ENCODE assay signal across 11 mouse cellular contexts in the genomic region with DNA sequence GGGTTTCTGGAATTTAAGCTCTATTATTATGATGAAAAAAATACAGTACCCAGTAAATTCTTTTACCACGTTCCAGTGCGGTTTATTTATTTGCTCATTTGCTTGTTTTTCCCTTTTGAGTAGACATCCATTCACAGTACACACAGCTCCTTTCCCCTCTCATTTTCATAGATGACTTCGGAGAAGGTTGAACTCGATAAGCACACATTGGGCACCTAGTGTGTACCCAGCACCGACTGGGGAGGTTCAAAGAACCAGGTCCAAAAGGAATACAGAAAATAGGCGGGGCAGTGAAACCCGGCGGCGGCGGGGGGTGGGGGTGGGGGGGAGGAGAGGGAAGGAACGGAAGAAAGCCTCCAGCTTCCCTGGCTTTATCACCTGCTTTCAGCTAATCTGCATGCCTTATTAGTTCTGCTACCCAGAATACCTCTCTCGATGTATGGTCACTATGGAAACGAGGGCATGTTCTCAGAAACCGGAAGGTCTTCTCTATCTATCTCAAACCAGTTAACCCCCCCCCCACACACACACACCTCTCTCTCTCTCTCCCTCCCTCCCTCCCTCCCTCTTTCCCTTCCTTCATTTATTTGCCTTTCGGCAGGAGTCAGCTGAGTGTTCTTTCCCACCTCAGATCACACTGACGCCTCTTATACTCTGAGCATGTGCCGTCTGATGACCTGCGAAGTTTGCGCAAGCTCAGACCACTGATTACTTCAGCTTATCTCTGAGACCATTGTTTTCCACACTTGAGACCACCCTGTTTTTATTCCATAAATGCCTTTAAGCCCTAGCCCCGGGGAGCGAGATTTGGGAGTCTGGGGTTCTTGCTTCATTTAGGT. TPM values are rescaled to one million over a fixed set of nuclear protein-coding genes. Genes with fewer than 3 reads are reported as not detected.
DNase-seq lines count a peak whose midpoint lies in the region; ATAC-seq and TF ChIP-seq lines count a peak whose summit lies in the region.
"Had no signal": no experiment of that assay in that cellular context is flagged by ENCODE, and none has a peak within 500 bp of the region (broad histone marks: within the 10 kb centered on the region; RNA-seq: fewer than 3 reads in every experiment).

No protein-coding gene starts in this region.

- TF ChIP-seq EP300 in stomach, postnatal 0 days (optimal IDR thresholded peaks at IDR 0.05): no peak

- H3K36me3 ChIP-seq in heart, embryonic 15.5 days: no peaks in the 10 kb centered on the region
- H3K36me3 ChIP-seq in stomach, embryonic 14.5 days (ENCODE audit: control insufficient read depth, insufficient read depth, low read length): no peaks in the 10 kb centered on the region
- no peaks in the 10 kb centered on the region for H3K36me3 ChIP-seq in stomach, postnatal 0 days (ENCODE audit: control insufficient read depth, insufficient read depth, low read length)
- no peaks in the 10 kb centered on the region for H3K36me3 ChIP-seq in intestine, embryonic 16.5 days (ENCODE audit: control insufficient read depth, insufficient read depth, low read length)
- H3K36me3 ChIP-seq in stomach, embryonic 15.5 days: no peaks in the 10 kb centered on the region

- WGBS in heart, embryonic 15.5 days: 23% methylated on average over 21 of the region's 21 CpGs
- 27% methylated on average over 21 of the region's 21 CpGs for WGBS in stomach, embryonic 14.5 days
- 30% methylated on average over 21 of the region's 21 CpGs for WGBS in stomach, postnatal 0 days
- WGBS in intestine, embryonic 16.5 days: 30% methylated on average over 20 of the region's 21 CpGs
- WGBS in stomach, embryonic 15.5 days: 30% methylated on average over 18 of the region's 21 CpGs

- peak overlapping the region; percentile 50 for H3K4me2 ChIP-seq in heart, embryonic 15.5 days
- peak overlapping the region; percentile 10; the same call in 1 of the 2 replicates for H3K4me2 ChIP-seq in stomach, embryonic 14.5 days (replicated peaks; ENCODE audit: low read depth, low read length)
- no peak overlapping the region for H3K4me2 ChIP-seq in stomach, postnatal 0 days (replicated peaks; ENCODE audit: low read depth)
- peak overlapping the region; percentile 35 for H3K4me2 ChIP-seq in intestine, embryonic 16.5 days (ENCODE audit: low read depth, low read length)
- peak overlapping the region; percentile 30; the same call in 1 of the 2 replicates for H3K4me2 ChIP-seq in stomach, embryonic 15.5 days

- no peak for ATAC-seq in heart, embryonic 15.5 days (replicated peaks; ENCODE audit: insufficient number of reproducible peaks, insufficient read depth, low FRiP score, low read depth)
- ATAC-seq in stomach, embryonic 14.5 days (ENCODE audit: insufficient number of reproducible peaks, insufficient read depth, low FRiP score, low read depth): peak; percentile 75
- no peak for ATAC-seq in stomach, postnatal 0 days (ENCODE audit: low FRiP score, low TSS enrichment)
- no peak for ATAC-seq in intestine, embryonic 16.5 days
- ATAC-seq in stomach, embryonic 15.5 days (ENCODE audit: insufficient read depth, low FRiP score, low read depth): peak; percentile 65; the same call in 1 of the 2 replicates
- no peak for ATAC-seq in activated CD4-positive, CD25-positive, alpha-beta regulatory T cell, adult 4 months

- no peak overlapping the region for H3K27ac ChIP-seq in heart, embryonic 15.5 days
- no peak overlapping the region for H3K27ac ChIP-seq in stomach, embryonic 14.5 days (ENCODE audit: low read length)
- no peak overlapping the region for H3K27ac ChIP-seq in stomach, postnatal 0 days (replicated peaks)
- H3K27ac ChIP-seq in intestine, embryonic 16.5 days (ENCODE audit: low read length): no peak overlapping the region
- no peak overlapping the region for H3K27ac ChIP-seq in stomach, embryonic 15.5 days

- H3K9me3 ChIP-seq in heart, embryonic 15.5 days (replicated peaks): no peaks in the 10 kb centered on the region
- H3K9me3 ChIP-seq in stomach, embryonic 14.5 days (ENCODE audit: control insufficient read depth, low read depth, low read length): no peaks in the 10 kb centered on the region
- H3K9me3 ChIP-seq in stomach, postnatal 0 days (ENCODE audit: control insufficient read depth, low read length): no peaks in the 10 kb centered on the region
- no peaks in the 10 kb centered on the region for H3K9me3 ChIP-seq in intestine, embryonic 16.5 days (ENCODE audit: control insufficient read depth, low read length)
- no peaks in the 10 kb centered on the region for H3K9me3 ChIP-seq in stomach, embryonic 15.5 days

- H3K9ac ChIP-seq in heart, embryonic 15.5 days: no peak overlapping the region
- H3K9ac ChIP-seq in stomach, embryonic 14.5 days (replicated peaks; ENCODE audit: low read depth, low read length): no peak overlapping the region
- H3K9ac ChIP-seq in stomach, postnatal 0 days (ENCODE audit: low read length): no peak overlapping the region
- no peak overlapping the region for H3K9ac ChIP-seq in intestine, embryonic 16.5 days (ENCODE audit: low read depth, low read length)
- H3K9ac ChIP-seq in stomach, embryonic 15.5 days: no peak overlapping the region

- H3K4me1 ChIP-seq in heart, embryonic 15.5 days (replicated peaks): peaks cover 22% of the 10 kb centered on the region
- H3K4me1 ChIP-seq in stomach, embryonic 14.5 days (ENCODE audit: control insufficient read depth, insufficient read depth, low read length): no peaks in the 10 kb centered on the region
- H3K4me1 ChIP-seq in stomach, postnatal 0 days (replicated peaks; ENCODE audit: control insufficient read depth, insufficient read depth): no peaks in the 10 kb centered on the region
- peaks cover 5% of the 10 kb centered on the region; the same call in 1 of the 2 replicates for H3K4me1 ChIP-seq in intestine, embryonic 16.5 days (ENCODE audit: control insufficient read depth, insufficient read depth, low read length)
- no peaks in the 10 kb centered on the region for H3K4me1 ChIP-seq in stomach, embryonic 15.5 days

- no peaks in the 10 kb centered on the region for H3K27me3 ChIP-seq in heart, embryonic 15.5 days
- no peaks in the 10 kb centered on the region for H3K27me3 ChIP-seq in stomach, embryonic 14.5 days (ENCODE audit: control insufficient read depth, insufficient read depth, low read length)
- H3K27me3 ChIP-seq in stomach, postnatal 0 days (ENCODE audit: control insufficient read depth, insufficient read depth, low read length): no peaks in the 10 kb centered on the region
- no peaks in the 10 kb centered on the region for H3K27me3 ChIP-seq in intestine, embryonic 16.5 days (replicated peaks; ENCODE audit: control insufficient read depth, insufficient read depth, low read length)
- no peaks in the 10 kb centered on the region for H3K27me3 ChIP-seq in stomach, embryonic 15.5 days (replicated peaks)
- H3K27me3 ChIP-seq: CH12.LX had no signal

- peak overlapping the region; percentile 14; the same call in 1 of the 2 replicates for H3K4me3 ChIP-seq in heart, embryonic 15.5 days
- H3K4me3 ChIP-seq in stomach, embryonic 14.5 days (ENCODE audit: low read depth, low read length): no peak overlapping the region
- no peak overlapping the region for H3K4me3 ChIP-seq in stomach, postnatal 0 days (ENCODE audit: low read depth, low read length)
- no peak overlapping the region for H3K4me3 ChIP-seq in intestine, embryonic 16.5 days (ENCODE audit: low read length)
- no peak overlapping the region for H3K4me3 ChIP-seq in stomach, embryonic 15.5 days (replicated peaks)

- DNase-seq in heart, adult 8-10 months (ENCODE audit: low spot score): no peak
- DNase-seq in stomach, postnatal 0 days (ENCODE audit: low spot score): no peak
- DNase-seq in ovary, postnatal 36 days (ENCODE audit: low spot score): no peak
- DNase-seq: cerebellum, adult 11 months; lung, postnatal 10 days had no signal

- no peak for TF ChIP-seq CTCF in stomach, postnatal 0 days (IDR thresholded peaks at IDR 0.05; ENCODE audit: low read depth)

RNA-seq across cellular contexts. Expression of a gene that starts 25.3 kb away (rescaled TPM):
- 99.2 and 110 TPM in 2 replicates for polyA plus RNA-seq in heart, embryonic 15.5 days (2015; fragmentation: Nextera tagmentation; extraction: Ambion mirVana)
- 10 to 100 TPM in 2 of 4 experiments, 1 to 10 TPM in 2; 7.3 to 14.4 (median 10.7) TPM for total RNA-seq in heart, adult 8-10 months (2022)
- 244 and 252 TPM in 2 replicates for polyA plus RNA-seq in stomach, embryonic 14.5 days (2014; fragmentation: Nextera tagmentation; extraction: Ambion mirVana)
- polyA plus RNA-seq in stomach, postnatal 0 days (2015; fragmentation: Nextera tagmentation; extraction: Ambion mirVana): 54.1 and 63.8 TPM in 2 replicates
- 81.4 and 91.4 TPM in 2 replicates for polyA plus RNA-seq in intestine, embryonic 16.5 days (2015; fragmentation: Nextera tagmentation; extraction: Ambion mirVana)
- 131 and 137 TPM in 2 replicates for polyA plus RNA-seq in stomach, embryonic 15.5 days (2015; fragmentation: Nextera tagmentation; extraction: Ambion mirVana)
- polyA plus RNA-seq in activated CD4-positive, CD25-positive, alpha-beta regulatory T cell, adult 4 months (2017; shearing (Covaris generic)): under 1 TPM; 0.04 to 0.40 TPM

Comparison
In these comparisons a context has a peak if more than half of its experiments do, and no peak if none do; other contexts are left out.
1. ATAC-seq: peak in stomach, embryonic 14.5 days (single experiment) and stomach, embryonic 15.5 days (single experiment); none in heart, embryonic 15.5 days (single experiment), stomach, postnatal 0 days (single experiment), intestine, embryonic 16.5 days (single experiment) and activated CD4-positive, CD25-positive, alpha-beta regulatory T cell, adult 4 months (single experiment).
2. RNA of a gene that starts 25.3 kb away (polyA plus RNA-seq): 244 to 252 TPM in stomach, embryonic 14.5 days, 131 to 137 TPM in stomach, embryonic 15.5 days, 99.2 to 110 TPM in heart, embryonic 15.5 days, 81.4 to 91.4 TPM in intestine, embryonic 16.5 days and 54.1 to 63.8 TPM in stomach, postnatal 0 days; 0.04 to 0.40 TPM in activated CD4-positive, CD25-positive, alpha-beta regulatory T cell, adult 4 months; every median in the first group is over 10 times any median in the second.